Mouse (Mus musculus): ENCODE measurements around the gene Klhdc10.

DNA sequence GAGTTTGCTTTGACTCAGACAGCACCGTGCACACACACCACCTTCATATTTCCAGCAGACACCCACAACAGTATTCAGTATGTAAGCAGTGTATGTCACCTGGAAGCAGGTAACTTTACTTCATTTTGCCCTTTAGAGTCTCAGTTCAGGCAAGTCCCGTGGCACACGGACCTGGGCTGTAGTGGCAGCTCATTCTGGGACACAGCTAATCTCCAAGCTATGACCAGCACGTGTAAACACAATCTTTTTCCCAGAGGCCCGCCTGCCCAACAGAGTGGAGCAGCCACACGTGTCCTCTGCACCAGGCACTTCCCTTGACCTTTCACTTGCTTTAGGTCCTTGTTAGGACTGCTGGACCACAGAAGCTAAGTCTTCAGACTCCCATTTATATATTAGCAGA, 84.8 kb downstream of the Klhdc10 start:
- TF ChIP-seq TBP (IDR thresholded peaks at IDR 0.05; ENCODE audit: low read depth, low read length) (no peak), POLR2A (IDR thresholded peaks at IDR 0.05; ENCODE audit: control insufficient read depth in 1 of 2, insufficient read depth in 1 of 2, low read depth in 1 of 2, low read length in 2 of 2, poor library complexity in 1 of 2) (no peak), MAFK (IDR thresholded peaks at IDR 0.05; ENCODE audit: borderline replicate concordance, low read depth, low read length) (no peak), POLR2AphosphoS5 (IDR thresholded peaks at IDR 0.05; ENCODE audit: borderline replicate concordance, low read depth, low read length) (no peak), CTCF (IDR thresholded peaks at IDR 0.05 in 2 of 3, conservative IDR thresholded peaks at IDR 0.05 in 1 of 3; ENCODE audit: control insufficient read depth in 1 of 3, insufficient read depth in 1 of 3, low read depth in 2 of 3, low read length in 3 of 3, poor library complexity in 1 of 3, severe bottlenecking in 1 of 3) (no peak), BHLHE40 (IDR thresholded peaks at IDR 0.05; ENCODE audit: borderline replicate concordance, low read depth, low read length) (no peak), RAD21 (IDR thresholded peaks at IDR 0.05; ENCODE audit: low read depth, low read length) (no peak), ZKSCAN1 (IDR thresholded peaks at IDR 0.05; ENCODE audit: low read depth, low read length) (no peak), ZC3H11A (IDR thresholded peaks at IDR 0.05; ENCODE audit: low read depth, low read length) (no peak)
